Mouse (Mus musculus) spleen, adult 18-20 months (tissue): Measurements from ENCODE around the gene Fank1.
"Not testable (repeated sequence)": the region's sequence is repeated elsewhere in the genome, so short reads cannot be mapped to it uniquely, and the experiment has no call there.

ENCODE experiments used
- DNase-seq, 2 experiments: peaks; one replicate each; pipeline ENCODE4 v3.0.0; 2022; ENCODE audit warnings: mixed read lengths in 2 of 2

The Fank1 gene

DNA sequence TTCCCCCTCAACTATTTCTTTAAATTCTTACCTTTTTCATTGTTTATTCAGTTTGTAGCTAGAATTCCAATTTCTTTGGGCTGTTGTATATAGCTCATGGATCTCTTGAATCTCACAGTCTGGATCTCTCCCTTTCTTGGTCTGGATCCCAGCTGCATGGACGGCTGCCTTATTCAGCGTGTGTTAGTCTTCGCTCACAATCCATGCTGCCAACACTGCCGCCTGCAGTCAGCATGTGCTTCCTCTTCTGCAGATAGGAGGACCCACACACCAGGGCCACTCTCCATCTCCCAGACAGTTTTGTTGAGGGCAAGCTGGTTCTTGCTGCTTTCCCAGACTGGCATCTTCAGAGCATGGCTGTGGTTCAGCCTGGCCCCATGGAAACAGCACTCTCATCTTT, 62.9 kb downstream of the Fank1 start:
- no peak for DNase-seq

DNA sequence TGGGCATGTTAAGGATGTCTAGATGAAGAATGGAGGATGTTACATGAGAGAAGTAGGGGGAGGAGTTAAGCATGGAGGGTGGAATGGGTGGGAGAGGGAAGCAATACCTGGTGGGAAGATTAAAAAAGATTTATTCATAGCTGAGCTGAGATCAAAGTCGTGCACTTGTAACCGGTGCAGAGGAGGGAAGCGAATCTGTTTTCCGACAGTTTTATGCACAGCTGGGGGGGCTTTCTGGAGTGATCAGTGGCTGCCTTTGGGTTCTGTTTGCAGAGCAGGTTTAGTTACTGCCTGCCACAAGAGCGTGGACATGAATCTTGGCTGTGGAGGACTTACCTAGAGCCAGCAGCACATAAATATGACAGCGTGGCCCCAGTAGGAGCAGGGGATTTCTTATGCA, 65.4 kb downstream of the Fank1 start:
- no peak for DNase-seq

DNA sequence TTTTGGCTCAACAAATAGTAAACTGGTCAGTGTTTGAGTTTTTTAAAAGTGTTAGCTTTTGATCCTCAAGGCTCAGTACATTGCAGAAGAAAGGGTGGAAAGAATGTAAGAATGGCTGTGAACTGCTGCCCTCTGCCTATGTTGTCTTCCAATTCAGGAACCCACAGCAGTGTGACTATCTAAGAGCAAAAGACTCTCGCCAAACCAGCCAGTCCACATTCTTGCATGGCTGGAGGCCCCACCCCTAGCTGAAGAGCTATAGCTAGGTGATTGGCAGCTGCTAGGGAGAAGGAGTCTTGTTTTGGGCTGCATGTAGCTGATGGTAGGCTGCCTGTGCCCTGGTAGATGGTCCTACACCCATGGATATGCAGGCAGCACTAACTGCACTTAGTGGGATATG, 70.5 kb downstream of the Fank1 start:
- no peak for DNase-seq

DNA sequence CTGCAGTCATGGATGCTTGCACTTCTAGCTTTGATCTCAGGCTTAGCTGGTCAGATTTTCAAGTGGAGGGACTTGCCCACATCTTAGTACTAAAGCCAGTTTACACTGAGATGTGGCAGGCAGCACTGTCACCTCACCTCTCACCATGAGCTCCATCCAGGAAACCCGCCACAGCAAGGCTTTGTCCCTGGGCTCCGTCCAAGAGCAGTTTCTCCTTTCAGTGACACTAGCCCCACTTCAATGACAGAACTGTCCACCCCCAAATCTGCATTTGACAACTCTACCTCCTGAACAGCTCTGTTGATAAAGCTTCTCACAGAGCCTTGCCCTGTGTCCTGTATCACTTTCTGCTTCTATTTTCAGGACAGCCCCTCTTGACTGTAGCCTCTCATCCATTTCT, 71.5 kb downstream of the Fank1 start:
- DNase-seq, result no peak

DNA sequence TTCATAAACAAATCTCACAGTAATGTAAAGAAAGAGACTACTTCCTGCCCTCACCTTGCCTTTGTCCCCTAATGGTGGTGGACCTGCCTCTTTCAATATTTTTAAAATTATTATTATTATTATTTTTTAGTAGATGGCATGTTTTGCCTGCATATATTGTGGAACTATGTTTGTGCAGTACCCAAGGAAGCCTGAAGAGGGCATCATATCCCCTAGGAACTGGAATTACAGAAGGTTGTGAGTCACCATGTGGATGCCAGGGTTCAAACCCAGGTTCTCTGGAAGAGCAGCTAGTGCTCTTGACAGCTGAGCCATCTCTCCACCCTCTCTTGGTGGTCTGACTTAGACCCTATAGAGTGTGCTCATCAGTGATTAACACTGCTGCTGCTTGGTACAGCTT, 74.1 kb downstream of the Fank1 start:
- no peak for DNase-seq

DNA sequence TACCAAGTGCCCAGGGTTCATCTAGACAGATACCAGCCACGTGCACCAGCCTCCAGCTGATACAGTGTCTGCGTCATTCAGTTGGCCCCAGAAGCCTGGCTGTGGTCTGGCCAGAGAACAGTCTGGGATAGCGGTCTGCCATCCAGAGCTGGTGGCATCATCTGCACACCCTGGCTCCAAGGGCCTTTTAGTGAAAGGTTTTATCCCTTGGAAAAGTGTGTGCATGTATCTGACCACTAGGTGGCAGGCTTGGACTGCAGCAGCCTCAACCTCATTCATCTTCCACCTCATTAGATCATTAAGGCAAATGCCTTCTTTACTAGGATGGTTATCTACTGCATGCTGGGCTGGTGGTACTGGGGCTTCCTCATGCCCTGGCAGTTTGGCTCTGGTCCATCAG, 79.6 kb downstream of the Fank1 start:
- DNase-seq, result peak in 1 of 2 experiments; percentile 22

DNA sequence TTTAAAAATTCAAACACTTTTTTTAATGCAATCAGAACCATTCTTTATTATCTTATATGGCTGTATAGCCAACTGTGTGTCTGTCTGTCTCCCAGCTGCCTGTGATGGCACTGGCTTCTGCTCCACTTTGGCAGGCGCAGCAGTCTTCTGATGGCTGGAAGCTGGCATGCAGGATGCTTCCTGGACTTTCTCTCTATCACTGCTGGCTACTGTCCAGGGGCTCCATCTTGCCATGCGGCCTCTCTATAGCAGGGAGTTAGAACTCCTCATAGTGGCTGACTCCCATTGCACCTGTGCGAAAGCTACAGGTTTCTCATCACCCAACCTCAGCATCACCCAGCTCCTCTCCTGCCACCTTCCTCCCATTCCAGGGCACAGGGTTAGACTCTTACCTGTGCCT, 81.8 kb downstream of the Fank1 start:
- DNase-seq, result no peak

DNA sequence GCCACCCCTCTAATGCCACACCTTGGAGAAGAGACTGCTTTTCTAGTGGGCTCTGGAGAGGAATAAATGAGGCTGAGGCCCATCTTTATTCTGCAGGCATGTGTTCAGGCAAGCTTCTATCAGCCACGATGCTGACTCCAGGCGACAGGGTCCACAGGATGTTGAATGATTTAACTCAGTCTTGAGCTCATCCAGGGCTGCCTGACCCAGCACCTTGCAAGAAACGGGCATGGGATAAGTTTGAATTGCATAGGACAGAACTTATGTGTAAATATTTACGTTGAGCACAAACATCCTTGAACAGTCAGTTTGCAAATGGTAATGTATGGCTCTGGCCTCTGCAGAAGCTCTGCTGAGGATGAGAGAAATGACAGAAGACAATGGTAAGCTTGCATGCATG, 82.9 kb downstream of the Fank1 start:
- DNase-seq, result no peak

DNA sequence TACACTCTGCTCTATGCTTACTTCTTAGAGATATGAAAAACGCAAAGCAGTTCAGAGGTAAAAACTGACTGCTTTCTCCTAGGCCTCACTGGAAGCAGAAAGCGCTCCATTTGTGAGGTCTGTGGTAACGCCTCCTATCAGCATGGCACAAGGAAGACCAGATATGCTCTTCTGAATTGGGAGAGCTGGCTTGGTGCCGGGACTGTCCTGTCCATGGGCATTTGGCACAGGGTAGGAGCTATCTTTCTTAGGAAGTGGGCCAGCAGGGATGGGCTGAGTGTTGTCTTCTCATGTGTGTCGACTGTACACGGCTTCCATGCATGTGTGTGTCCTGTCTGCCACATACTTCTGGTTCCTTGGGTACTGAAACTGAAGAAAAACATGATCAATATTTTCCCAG, 85.6 kb downstream of the Fank1 start:
- DNase-seq, result no peak

DNA sequence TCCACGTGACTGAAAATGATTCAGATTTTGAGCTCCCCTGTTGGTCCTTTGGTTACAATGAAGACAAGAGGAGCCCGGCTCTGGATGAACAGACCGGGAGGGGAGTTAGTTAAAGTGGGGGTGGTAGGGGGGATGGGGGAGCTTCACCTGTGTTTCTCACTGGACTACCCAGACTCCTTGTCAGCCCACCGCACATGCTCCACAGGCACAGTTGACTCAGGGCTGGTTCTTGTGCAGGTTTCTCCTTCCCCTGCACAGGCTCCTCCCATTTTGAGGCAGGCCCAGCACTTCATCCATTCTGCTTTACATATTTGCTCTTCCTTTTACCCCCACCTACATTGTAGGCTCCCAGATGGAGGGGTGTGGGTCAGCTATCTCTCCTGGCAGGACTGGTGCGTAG, 86.1 kb downstream of the Fank1 start:
- DNase-seq, result no peak

DNA sequence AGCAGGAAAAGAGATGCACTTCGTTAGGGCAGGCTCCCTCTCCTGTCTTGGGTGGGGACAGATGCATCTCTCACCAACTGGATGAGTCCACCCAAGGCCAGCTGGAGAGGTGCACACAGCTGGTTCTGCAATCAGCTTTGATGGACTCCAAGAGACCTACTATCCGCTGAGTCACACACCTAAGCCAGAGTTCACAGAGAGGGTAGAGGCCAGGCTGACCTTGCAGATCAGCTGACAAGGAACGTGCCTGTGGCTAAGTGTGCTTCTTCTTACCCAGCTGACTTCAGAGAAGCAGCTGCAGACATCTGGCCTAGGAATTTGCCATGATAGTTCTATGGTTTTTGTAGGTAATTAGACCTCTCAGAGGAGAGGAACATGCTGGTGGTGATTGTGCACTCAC, 86.5 kb downstream of the Fank1 start:
- DNase-seq, result no peak

DNA sequence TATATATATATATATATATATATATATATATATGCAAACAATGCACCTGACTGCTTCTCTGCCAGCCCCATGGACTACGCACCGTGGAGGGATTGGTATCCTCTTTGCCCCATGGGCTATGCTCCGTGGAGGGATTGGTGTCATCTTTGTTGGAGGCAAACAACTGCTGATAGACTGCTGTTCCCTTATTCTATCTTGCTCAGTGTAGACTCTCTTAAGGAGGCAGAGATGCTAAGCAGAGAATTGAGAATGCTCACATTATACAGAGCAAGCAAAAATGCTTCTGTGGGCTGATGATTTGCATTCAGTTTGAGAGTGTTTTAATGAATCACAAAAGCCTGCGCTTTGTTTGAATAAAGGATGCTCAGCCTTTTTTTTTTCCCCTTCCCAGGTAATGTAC, 87.0 kb downstream of the Fank1 start:
- no peak for DNase-seq

DNA sequence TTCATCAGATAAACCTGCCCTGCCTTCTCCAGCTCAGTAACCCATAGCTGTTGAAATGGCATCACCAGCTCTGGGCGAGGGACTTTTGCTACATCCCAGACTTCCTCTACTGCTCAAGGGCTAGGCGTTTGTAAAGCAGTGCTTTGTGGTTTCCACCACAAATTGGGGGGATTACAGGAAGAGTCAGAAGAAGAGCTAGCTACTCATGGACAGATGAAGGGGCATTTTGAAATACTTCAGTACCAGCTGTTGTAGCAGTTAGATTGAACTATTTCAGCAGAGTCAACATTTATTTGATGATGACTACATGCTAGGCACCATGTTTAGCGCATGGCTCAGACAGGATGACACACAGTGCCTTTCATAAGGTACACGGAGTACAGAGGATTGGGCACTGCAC, 93.6 kb downstream of the Fank1 start:
- DNase-seq, result no peak

DNA sequence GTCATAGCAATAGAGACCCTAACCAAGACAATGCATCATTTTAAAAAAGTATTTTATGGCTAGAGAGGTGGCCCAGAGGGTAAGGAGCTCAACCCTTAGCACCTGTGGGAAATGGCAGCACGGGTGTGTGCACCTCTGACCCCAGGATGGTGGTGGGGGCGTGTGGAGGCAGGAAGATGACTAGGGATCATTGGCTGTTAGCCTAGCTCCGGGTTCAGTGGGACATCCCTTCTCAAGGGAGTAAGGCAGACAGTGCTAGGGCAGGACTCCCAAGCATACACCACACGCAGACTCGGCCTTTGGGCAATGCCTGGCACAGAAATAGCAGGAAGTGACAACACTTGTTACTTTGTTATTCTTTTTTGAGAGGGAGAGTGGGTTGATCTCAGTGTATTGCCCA, 96.0 kb downstream of the Fank1 start:
- no peak for DNase-seq

DNA sequence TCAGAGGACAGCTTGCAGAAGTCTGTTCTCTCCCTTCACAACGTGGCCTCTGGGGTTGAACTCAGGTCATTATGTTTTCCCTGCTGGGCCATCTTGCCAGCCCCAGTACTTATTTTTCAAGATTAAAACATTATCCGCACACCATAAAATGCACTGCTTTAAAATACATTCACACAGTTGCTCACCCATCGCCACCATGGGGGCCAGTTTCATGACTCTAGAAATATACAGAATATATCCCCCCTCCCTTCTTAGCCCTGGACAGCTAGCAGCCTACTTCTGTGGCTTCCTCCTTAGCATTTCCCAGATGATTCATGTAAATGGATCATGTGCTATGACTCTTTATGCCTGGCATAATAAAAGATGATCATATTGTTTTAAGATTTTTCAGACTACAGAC, 99.5 kb downstream of the Fank1 start:
- no peak for DNase-seq

DNA sequence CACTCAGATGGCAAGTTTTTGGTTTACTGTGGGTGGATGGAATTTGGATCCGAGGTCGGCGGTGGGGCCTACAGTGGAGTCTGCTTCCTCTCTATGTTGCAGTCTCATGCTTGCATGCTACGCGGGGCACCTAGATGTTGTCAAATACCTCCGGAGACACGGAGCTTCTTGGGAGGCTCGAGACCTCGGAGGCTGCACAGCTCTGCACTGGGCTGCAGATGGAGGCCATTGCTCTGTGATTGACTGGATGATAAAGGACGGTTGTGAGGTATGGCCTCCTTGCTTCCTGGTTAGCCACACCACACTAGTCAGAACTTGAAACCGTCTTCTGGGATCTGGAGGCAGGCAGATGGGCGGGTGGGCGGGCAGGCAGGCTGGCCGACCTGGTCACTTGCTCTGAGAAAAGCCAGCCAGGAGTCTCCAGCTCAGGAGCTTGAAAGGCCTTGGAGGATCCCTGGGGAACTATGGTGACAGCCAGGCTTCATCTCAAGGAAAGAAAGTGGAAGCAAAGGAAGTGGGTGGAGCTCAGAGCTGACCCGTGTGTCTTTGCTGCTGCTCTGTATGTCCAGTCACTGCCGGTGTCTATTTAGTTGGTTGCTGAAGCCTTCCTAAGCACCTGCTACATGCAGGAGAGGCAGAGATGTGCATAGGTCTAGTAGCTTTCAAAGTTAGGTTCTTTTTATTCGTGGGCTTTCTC, 100.1 kb downstream of the Fank1 start:
- no peak for DNase-seq

DNA sequence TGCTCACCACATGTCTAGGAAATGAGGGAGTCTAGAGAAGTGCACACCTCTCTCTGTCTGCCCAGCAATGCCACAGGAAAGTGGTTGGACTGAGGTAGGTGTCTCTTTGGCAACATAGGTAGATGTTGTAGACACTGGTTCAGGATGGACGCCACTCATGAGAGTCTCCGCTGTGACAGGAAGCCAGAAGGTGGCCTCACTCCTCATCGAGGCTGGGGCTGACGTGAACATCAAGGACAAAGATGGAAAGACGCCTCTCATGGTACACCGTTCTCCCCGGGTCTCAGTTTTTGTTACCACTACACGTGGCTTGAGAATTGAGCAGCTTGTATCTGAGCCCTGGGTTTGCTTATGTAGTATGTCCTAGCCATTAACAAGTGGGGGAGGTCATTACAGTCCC, 103.1 kb downstream of the Fank1 start:
- no peak for DNase-seq

DNA sequence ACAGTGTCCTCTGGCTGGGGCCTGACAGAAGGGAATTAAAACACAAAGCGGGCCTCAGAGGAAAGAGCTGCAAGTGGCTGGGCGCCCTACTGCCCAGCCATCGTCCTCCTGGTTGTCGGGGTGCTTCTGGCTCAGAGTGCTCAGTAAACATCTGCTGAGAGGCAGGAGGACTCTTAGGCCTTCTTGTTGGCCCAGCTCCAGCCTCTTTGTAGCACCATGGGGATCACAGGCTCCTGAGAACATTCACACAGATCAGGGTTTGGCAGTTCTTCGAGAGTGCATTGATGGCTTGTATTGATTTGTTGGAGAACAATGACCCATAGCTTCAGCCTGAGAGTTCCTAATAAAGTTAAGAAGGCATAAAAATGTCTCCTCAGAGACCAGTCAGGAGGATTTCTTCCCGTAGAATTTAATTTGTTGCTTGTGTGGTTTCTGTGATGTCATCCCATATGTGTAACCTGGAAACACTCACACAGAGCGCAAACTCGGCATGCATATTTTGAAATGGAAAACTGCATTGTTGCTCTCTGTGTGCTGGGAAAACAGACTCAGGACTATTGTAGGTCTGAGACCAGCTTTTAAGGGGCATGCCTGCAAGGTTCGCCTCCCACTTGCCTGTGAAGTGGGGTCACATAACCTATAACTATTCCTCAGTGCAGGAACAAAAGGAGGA, 108.2 kb downstream of the Fank1 start:
- DNase-seq, result not testable (repeated sequence)

DNA sequence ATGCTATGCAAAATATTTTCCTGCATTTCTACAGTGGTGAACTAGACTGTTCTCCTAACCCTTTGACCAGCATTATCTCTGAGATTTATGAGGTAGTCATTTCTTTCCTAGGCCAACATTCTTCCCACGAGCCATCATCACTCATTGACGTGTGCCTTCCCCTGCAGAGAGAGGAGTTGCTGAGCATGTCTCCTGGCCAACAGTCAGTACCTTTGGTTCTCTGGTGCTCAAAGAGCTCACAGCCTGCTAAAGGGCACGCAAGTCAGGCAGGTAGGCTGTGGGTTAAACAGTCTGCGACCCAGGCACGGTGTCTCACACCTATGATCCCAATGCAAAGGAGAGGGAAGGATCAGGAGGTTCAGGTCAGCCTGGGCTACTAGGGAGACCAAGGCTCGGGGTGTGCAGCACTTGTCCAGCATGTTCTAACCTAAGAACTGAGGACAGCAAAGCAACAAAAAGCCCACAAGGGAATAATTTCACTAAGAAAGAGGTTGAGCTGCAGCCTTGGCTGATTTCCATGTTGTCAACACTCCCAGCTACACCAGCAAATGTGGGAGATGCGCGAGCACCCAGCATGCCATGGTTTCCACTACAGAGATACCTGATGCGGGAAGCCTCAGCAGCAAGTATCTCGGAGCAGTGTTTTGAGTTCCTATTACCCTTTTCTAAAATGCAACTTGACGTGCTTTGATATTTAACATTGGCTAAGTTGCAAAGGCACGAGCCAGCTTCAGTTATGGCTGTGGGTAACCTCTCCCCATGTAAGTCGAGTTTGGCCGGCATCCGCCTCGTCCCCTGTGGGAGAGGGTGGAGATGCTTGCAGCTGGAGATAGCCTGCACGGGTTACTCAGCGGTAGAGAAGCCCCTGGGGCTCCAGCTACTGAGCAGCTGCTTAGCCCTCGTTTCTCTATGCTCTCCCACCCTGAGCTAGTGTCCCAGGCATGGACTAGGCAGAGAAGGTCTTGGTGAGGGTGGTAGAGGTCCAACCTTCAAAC, 112.6 kb downstream of the Fank1 start:
- no peak for DNase-seq

DNA sequence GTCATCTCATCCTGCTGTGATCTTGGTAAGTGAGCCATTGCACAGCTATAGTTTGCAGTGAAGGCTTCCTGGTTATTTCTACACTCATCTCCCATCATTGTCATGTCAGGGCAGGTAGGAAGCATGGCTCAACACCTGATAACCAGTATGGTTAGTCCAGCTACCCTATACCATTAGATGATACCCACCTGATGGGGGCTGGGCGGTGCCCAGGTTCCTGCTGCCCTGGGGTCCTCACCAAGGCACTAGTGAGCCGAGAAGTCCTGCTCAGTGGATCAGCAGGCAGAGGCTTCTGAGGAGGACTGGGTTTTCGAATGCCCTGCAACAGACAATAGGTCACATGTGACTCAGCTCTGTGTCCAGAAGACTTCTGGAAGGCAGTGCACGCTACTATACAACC, 113.3 kb downstream of the Fank1 start:
- DNase-seq, result no peak

DNA sequence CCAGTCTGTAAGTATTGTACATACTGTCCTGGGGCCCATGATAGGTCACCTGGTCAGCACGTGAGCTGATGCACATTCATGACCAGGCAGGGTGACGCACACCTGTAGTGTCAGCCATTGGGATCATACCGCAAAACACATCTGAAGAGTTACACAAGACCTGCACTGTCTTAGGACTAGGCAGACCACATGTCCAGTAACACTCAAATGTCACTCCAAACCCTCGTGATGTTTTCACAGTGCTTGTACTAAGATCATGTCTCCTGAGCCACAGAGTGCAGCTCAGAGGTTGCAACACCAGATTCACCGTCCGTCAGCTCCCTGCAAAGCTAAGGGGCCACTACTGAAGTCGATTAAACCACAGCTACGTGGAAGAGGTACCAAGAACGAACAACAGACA, 114.6 kb downstream of the Fank1 start:
- DNase-seq, result no peak

DNA sequence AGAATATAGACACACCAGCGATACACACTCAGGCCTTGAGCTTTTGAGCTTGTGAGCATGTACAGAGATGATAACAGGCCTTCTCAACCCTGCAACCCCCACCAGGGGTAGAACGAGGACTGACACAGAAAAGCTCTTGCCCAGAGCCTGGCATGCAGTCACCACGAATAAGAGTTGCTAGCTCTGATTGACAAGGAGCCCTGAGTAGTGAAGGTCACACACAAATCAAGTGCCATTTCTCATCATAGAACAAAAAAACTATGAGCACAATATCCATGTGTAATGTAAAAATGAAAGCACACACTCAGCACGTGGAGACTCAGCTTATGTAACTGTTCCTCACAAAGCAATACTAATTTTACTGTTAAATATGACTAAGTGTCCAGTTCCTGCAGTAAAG, 115.1 kb downstream of the Fank1 start:
- no peak for DNase-seq

DNA sequence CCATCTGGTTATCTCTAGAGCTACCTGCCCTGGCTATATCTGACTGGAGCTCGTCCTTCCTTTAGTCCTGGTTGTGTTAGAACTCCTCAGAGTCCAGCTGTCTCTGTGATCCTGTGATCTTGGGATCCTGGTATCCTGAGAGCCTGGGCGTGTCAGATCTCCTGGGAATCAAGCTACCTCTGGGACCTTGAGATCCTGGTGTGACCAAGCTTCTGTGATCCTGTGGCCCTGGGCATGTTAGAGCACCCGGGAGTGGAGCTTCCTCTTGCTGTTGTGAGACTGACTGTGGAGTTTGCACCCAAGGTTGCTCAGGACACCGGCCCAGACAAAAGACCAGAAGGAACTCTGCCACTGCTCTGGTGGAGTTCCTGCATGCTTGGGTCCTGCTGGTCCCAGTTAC, 122.7 kb downstream of the Fank1 start:
- no peak for DNase-seq

DNA sequence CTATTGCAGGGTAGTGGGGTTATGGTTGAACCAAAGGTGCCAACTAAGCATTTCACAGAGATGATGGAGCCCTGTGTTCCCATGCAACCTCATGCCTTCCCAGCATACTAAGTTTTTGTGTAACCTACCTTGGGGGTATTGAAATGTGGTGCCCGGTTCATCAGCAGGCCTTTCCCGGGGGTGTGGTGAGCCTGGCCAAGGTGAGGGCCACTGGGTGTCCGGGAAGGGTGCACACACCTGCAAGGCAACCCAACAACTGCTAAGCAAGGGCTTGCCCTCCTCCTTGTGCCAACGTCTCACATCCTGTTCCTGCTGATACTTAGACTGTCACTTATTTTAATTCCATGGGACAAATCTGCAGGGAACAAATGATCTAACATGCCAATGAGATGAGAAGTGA, 132.3 kb downstream of the Fank1 start:
- no peak for DNase-seq
